Comparison of ENCODE assay signal across 16 mouse cellular contexts in the genomic region with DNA sequence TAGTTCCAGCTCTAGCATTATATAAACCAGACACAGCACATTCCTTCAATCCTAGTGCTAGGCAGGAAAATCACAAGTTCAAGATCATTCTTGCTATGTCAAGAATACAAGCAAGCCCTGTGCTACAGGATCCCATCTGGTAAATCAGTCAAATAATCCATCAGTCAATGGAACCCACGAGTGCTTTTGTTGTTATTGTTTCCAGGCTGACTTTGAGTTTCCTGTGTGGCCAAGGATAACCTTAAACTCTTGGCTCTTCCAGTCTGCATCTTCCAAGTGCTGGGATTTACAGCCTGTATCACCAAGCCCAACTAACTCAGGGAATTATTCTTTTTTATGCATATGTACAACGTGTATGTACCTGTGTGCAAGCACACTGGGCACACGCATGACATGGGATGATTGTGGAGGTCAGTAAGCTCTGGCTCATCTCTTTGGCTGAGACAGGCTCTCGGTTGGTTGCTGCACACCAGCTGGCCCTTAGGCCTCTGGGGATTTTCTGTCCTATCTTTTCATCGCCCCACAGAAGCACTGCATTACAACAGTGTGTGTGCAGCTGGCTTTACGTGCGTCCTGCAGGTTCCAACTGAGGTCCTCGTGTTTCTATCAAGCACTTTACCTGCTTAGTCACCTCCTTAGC.
"Had no signal": no experiment of that assay in that cellular context is flagged by ENCODE, and none has a peak within 500 bp of the region (broad histone marks: within the 10 kb centered on the region; RNA-seq: fewer than 3 reads in every experiment).

No protein-coding gene starts in this region.

- H3K9me3 ChIP-seq: limb, embryonic 12.5 days; liver, embryonic 13.5 days; lung, embryonic 15.5 days; megakaryocyte, embryonic 14.5 days; midbrain, embryonic 12.5 days had no signal

- H3K27me3 ChIP-seq: limb, embryonic 12.5 days; liver, embryonic 13.5 days; lung, embryonic 15.5 days; megakaryocyte, embryonic 14.5 days; midbrain, embryonic 12.5 days had no signal

- H3K4me2 ChIP-seq: limb, embryonic 12.5 days; liver, embryonic 13.5 days; lung, embryonic 15.5 days; midbrain, embryonic 12.5 days had no signal

- H3K4me3 ChIP-seq: limb, embryonic 12.5 days; liver, embryonic 13.5 days; lung, embryonic 15.5 days; megakaryocyte, embryonic 14.5 days; midbrain, embryonic 12.5 days had no signal

- DNase-seq: kidney, postnatal 14 days; layer of hippocampus, adult 9-11 months; layer of hippocampus, postnatal 36 days; liver; liver, embryonic 13.5 days; liver, postnatal 0 days; lung, postnatal 14 days; right cerebral cortex, postnatal 4 days; spleen, adult 18-20 months; thymus, adult 18-20 months; thymus, postnatal 14 days had no signal

- H3K4me1 ChIP-seq: limb, embryonic 12.5 days; lung, embryonic 15.5 days; midbrain, embryonic 12.5 days had no signal

- H3K9ac ChIP-seq: limb, embryonic 12.5 days; liver, embryonic 13.5 days; liver, postnatal 0 days; lung, embryonic 15.5 days; midbrain, embryonic 12.5 days had no signal

- H3K27ac ChIP-seq: limb, embryonic 12.5 days; liver, embryonic 13.5 days; lung, embryonic 15.5 days; macrophage; midbrain, embryonic 12.5 days had no signal

- ATAC-seq: liver, postnatal 0 days had no signal
